Mouse (Mus musculus) bone marrow macrophage, adult 2 months (primary cell): Measurements from ENCODE around the gene Rsl24d1.

Source experiments
- CTCF ChIP-seq: IDR thresholded peaks from 2 replicates; pipeline ENCODE4 v1.5.1; 2012; ENCODE audit warnings: low read depth, mild to moderate bottlenecking, low read length, moderate library complexity
- POLR2A ChIP-seq: IDR thresholded peaks from 2 replicates; pipeline ENCODE4 v1.6.1; 2012; ENCODE audit warnings: mild to moderate bottlenecking, low read depth, low read length, borderline replicate concordance

DNA sequence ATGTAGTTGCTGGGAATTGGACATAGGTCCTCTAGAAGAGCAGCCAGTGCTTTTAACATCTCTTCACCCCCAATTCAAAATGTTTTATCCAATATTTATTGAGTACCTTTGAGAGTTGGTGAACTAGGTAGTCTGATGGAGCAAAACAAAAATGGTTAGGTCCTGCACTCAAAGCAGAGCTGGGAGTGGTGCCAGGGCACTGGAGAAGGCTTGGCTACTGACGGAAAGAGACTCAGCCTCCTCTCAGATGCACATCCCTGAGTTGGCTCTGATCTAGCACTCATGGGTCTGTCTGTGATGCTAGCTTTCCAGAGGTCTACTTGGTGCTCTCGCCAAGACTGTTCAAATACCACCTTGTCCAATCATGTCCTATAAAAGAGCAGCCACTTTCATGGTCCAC, 15.3 kb upstream of the Rsl24d1 start:
- no peak for TF ChIP-seq POLR2A
- TF ChIP-seq CTCF: no peak
